Mouse (Mus musculus): ENCODE data around the gene Nmnat2.

GRCm38 (mm10) chr1:153129992-153130713, 175.4 kb downstream of the Nmnat2 start:
- TF ChIP-seq CEBPB (IDR thresholded peaks at IDR 0.05; ENCODE audit: low read depth) = peak; percentile 8
- TF ChIP-seq FOSL1 (IDR thresholded peaks at IDR 0.05; ENCODE audit: insufficient read depth, low read length, poor library complexity, severe bottlenecking) = peak; percentile 92
- no peak for TF ChIP-seq CTCF (IDR thresholded peaks at IDR 0.05; ENCODE audit: control insufficient read depth, insufficient read depth, insufficient read length)
